Mouse (Mus musculus): ENCODE measurements around the gene Gpr19. TPM values are rescaled to one million over a fixed set of nuclear protein-coding genes. Genes with fewer than 3 reads are reported as not detected.

Gene Gpr19
- polyA plus RNA-seq (2016; fragmentation: Nextera tagmentation; extraction: Ambion mirVana) = 42.4 and 42.7 TPM in 2 replicates

DNA sequence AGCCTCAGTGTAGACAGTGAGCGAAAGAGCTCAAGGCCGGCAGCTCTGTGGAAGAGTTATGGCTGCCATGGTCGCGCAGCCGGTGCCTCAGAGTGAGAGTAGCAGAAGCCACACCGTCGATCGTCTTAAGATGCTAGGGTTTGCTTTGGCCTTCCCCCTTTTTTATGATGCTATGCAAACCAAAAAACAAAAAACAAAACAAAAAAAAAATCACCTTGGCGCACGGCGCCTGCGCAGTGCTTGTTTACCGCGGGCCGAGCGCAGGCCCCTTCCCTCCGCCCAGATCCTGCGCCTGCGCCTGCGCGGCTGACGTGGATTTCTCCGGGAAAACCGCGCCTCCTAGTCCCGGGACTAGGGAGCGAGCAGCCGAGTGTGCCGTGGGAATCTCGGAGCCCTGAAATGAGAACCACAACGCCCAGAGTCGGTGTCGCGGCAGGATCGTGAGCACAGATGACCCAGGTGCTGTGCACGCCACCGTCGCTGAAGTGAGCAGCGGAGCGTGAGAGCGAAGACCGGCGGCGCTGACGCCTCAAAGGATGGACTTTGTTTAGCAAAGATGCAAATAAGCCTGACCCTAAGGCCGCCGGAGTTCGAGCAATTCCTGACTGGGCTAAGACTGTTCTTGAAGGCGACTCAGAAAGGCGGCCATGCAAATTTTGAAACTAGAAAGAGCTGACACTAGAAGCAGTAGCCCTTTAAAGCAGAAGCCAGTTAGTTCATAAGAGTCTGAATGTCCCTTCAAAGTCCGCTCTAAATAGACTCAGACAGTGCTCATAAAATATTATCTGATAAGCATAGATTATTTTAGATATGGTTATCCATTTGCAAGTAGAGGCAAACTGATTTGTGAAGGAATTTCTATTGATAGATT, at the start of gene Gpr19:
Gpr19 (minus strand) TSS at position 484 of the 871 bp plus-strand sequence.
- H3K9ac ChIP-seq (replicated peaks) = peak within 1 kb of the TSS; percentile 78
- peak within 1 kb of the TSS; percentile 66 for H3K4me2 ChIP-seq (replicated peaks)
- no peaks in the 10 kb centered on the region for H3K36me3 ChIP-seq
- peaks cover 16% of the 10 kb centered on the region for H3K4me1 ChIP-seq
- peak; percentile 93 for ATAC-seq (ENCODE audit: low FRiP score, low read depth)
- no peaks in the 10 kb centered on the region for H3K27me3 ChIP-seq
- WGBS = under 1% methylated on average over 51 of the region's 51 CpGs
- no peaks in the 10 kb centered on the region for H3K9me3 ChIP-seq
- peak within 1 kb of the TSS; percentile 54 for H3K4me3 ChIP-seq
- peak within 1 kb of the TSS; percentile 99 for H3K27ac ChIP-seq (replicated peaks)

GRCm38 (mm10) chr6:134947311-134948087, 49.1 kb upstream of the Gpr19 start:
- Histone ChIP-seq H3K27me3 (no peaks in the 10 kb centered on the region), H3K4me2 (replicated peaks) (no peak overlapping the region), H3K9me3 (no peaks in the 10 kb centered on the region), H3K4me1 (no peaks in the 10 kb centered on the region), H3K27ac (replicated peaks) (no peak overlapping the region), H3K36me3 (peaks cover 28% of the 10 kb centered on the region), H3K4me3 (no peak overlapping the region), H3K9ac (replicated peaks) (no peak overlapping the region)
- 49% methylated on average over 13 of the region's 13 CpGs for WGBS
- ATAC-seq (ENCODE audit: low FRiP score, low read depth) = no peak

DNA sequence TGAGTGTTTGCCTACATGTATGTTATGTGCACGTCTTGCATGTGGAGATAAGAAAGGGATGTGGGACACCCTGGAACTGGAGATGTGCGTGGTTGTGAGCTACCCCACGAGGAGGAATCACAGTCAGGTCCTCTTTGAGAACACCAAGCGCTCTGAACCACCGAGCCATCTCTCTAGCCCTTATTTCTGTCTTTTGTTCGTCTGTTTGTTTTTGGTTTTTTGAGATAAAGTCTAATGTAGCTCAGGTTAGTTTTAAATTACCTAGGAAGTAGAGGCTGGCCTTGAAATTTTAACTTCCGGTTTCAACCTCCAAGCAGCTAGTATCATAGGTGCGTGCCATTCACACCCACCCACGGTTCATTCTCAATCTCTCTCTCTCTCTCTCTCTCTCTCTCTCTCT, 48.5 kb upstream of the Gpr19 start:
- no peak for ATAC-seq (ENCODE audit: low FRiP score, low read depth)
- peaks cover 34% of the 10 kb centered on the region for H3K36me3 ChIP-seq

GRCm38 (mm10) chr6:134946054-134946453, 47.7 kb upstream of the Gpr19 start:
- Histone ChIP-seq H3K36me3 (peaks cover 35% of the 10 kb centered on the region), H3K9me3 (no peaks in the 10 kb centered on the region)

More for the DNA sequence above, 48.5 kb upstream of the Gpr19 start:
- Histone ChIP-seq H3K4me1 (no peaks in the 10 kb centered on the region), H3K9me3 (no peaks in the 10 kb centered on the region), H3K9ac (replicated peaks) (no peak overlapping the region), H3K4me2 (replicated peaks) (no peak overlapping the region), H3K4me3 (no peak overlapping the region), H3K27ac (replicated peaks) (no peak overlapping the region), H3K27me3 (no peaks in the 10 kb centered on the region)
- 91% methylated on average over 9 of the region's 9 CpGs for WGBS

GRCm38 (mm10) chr6:134943759-134944407, 45.5 kb upstream of the Gpr19 start:
- Histone ChIP-seq H3K9me3 (no peaks in the 10 kb centered on the region), H3K4me2 (replicated peaks) (no peak overlapping the region), H3K9ac (replicated peaks) (no peak overlapping the region), H3K27ac (replicated peaks) (no peak overlapping the region), H3K36me3 (peaks cover 30% of the 10 kb centered on the region), H3K4me1 (no peaks in the 10 kb centered on the region), H3K27me3 (no peaks in the 10 kb centered on the region), H3K4me3 (no peak overlapping the region)
- ATAC-seq (ENCODE audit: low FRiP score, low read depth) = no peak
- 91% methylated on average over 13 of the region's 13 CpGs for WGBS

More at GRCm38 (mm10) chr6:134946054-134946453, 47.7 kb upstream of the Gpr19 start:
- ATAC-seq (ENCODE audit: low FRiP score, low read depth) = no peak
- Histone ChIP-seq H3K4me3 (no peak overlapping the region), H3K9ac (replicated peaks) (no peak overlapping the region), H3K4me1 (no peaks in the 10 kb centered on the region), H3K4me2 (replicated peaks) (no peak overlapping the region), H3K27me3 (no peaks in the 10 kb centered on the region), H3K27ac (replicated peaks) (no peak overlapping the region)
- 76% methylated on average over 6 of the region's 6 CpGs for WGBS

DNA sequence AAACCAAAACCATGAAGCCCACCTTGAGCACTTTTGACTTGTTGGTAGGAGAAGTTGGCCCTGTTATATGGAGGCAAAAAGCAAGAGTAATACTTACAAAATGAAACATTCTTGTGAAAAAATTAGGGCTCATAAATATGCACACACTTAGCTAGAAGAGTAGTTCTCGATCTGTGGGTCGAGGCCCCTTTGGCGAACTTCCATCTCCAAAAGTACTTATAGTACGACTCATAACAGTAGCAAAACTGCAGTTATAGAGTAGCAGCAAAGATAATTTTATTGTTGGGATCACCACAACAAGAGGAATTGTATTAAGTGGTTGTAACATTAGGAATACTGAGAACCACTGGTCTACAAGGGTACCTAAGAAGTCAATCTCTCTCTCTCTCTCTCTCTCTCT, 41.4 kb upstream of the Gpr19 start:
- Histone ChIP-seq H3K4me3 (no peak overlapping the region), H3K27ac (replicated peaks) (no peak overlapping the region), H3K27me3 (no peaks in the 10 kb centered on the region), H3K9me3 (no peaks in the 10 kb centered on the region), H3K4me2 (replicated peaks) (no peak overlapping the region), H3K36me3 (peaks cover 30% of the 10 kb centered on the region), H3K9ac (replicated peaks) (no peak overlapping the region), H3K4me1 (no peaks in the 10 kb centered on the region)
- no peak for ATAC-seq (ENCODE audit: low FRiP score, low read depth)
- WGBS = 92% methylated on average over 4 of the region's 4 CpGs

GRCm38 (mm10) chr6:134934305-134934704, 35.9 kb upstream of the Gpr19 start:
- WGBS = 93% methylated on average over 5 of the region's 5 CpGs

GRCm38 (mm10) chr6:134933207-134933558, 34.8 kb upstream of the Gpr19 start:
- no peak for ATAC-seq (ENCODE audit: low FRiP score, low read depth)
- no peak overlapping the region for H3K9ac ChIP-seq (replicated peaks)
- H3K4me2 ChIP-seq (replicated peaks) = no peak overlapping the region
- no peak overlapping the region for H3K27ac ChIP-seq (replicated peaks)
- H3K4me3 ChIP-seq = no peak overlapping the region
- WGBS = 90% methylated on average over 2 of the region's 2 CpGs
- H3K36me3 ChIP-seq = no peaks in the 10 kb centered on the region
- no peaks in the 10 kb centered on the region for H3K27me3 ChIP-seq
- H3K4me1 ChIP-seq = peaks cover 29% of the 10 kb centered on the region
- H3K9me3 ChIP-seq = no peaks in the 10 kb centered on the region

More at GRCm38 (mm10) chr6:134934305-134934704, 35.9 kb upstream of the Gpr19 start:
- H3K4me1 ChIP-seq = peaks cover 29% of the 10 kb centered on the region
- no peak for ATAC-seq (ENCODE audit: low FRiP score, low read depth)
- H3K36me3 ChIP-seq = no peaks in the 10 kb centered on the region
- H3K4me2 ChIP-seq (replicated peaks) = no peak overlapping the region
- H3K9ac ChIP-seq (replicated peaks) = no peak overlapping the region
- H3K27me3 ChIP-seq = no peaks in the 10 kb centered on the region
- H3K4me3 ChIP-seq = no peak overlapping the region
- no peaks in the 10 kb centered on the region for H3K9me3 ChIP-seq
- H3K27ac ChIP-seq (replicated peaks) = no peak overlapping the region

DNA sequence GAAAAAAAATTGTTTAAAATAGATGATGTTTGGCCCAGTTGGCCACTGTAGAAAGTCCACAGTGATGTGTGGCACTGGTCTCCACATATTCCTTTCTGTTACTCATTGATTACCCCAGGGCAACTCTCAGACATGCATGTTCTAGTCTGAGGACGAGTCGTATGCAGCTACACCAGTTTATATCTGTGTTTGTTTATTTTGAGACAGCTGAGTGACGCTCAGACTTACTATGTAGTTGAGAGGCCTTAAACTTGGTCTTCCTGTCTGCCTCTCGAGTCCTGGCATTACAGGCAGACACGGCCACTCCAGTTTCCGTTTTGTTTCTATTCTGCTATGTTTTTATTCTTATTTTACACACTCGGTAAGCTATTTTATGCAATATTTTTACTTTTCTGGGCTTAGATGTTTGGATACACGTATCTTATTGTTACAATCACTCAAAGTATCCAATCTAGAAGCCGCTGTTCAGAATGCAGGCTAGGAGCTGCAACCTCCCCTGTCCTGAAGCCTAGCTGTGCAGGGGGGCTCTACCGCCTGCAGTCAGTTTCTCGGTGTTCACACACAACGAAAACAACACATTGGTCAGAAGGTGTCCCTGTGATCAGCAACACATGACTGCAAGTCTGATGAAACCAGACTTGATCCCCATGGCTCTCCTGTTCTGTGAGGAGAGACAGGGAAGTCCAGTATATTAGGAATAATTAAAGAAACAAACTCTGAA, 34.3 kb upstream of the Gpr19 start:
- H3K4me1 ChIP-seq = peaks cover 29% of the 10 kb centered on the region
- no peaks in the 10 kb centered on the region for H3K36me3 ChIP-seq
- no peaks in the 10 kb centered on the region for H3K27me3 ChIP-seq
- 0 out of 2 replicates have a peak overlapping the region, but pooled peaks have one; percentile 13 for H3K4me2 ChIP-seq (replicated peaks)
- H3K4me3 ChIP-seq = no peak overlapping the region
- H3K9me3 ChIP-seq = no peaks in the 10 kb centered on the region
- H3K9ac ChIP-seq (replicated peaks) = no peak overlapping the region
- no peak for ATAC-seq (ENCODE audit: low FRiP score, low read depth)
- H3K27ac ChIP-seq (replicated peaks) = no peak overlapping the region
- 80% methylated on average over 12 of the region's 12 CpGs for WGBS

GRCm38 (mm10) chr6:134931146-134931545, 32.8 kb upstream of the Gpr19 start:
- 88% methylated on average over 3 of the region's 3 CpGs for WGBS
- H3K4me1 ChIP-seq = peaks cover 40% of the 10 kb centered on the region
- no peaks in the 10 kb centered on the region for H3K9me3 ChIP-seq
- no peak overlapping the region; the same call in 1 of the 2 replicates for H3K9ac ChIP-seq (replicated peaks)
- no peak overlapping the region for H3K27ac ChIP-seq (replicated peaks)
- H3K36me3 ChIP-seq = no peaks in the 10 kb centered on the region
- H3K4me2 ChIP-seq (replicated peaks) = peak overlapping the region; percentile 89
- no peak for ATAC-seq (ENCODE audit: low FRiP score, low read depth)
- no peaks in the 10 kb centered on the region for H3K27me3 ChIP-seq
- no peak overlapping the region; the same call in 1 of the 2 replicates for H3K4me3 ChIP-seq

- Histone ChIP-seq H3K27ac (replicated peaks) (no peak overlapping the region), H3K36me3 (no peaks in the 10 kb centered on the region), H3K4me2 (replicated peaks) (peak overlapping the region; percentile 89), H3K4me3 (peak overlapping the region; percentile 58), H3K9me3 (no peaks in the 10 kb centered on the region), H3K4me1 (peaks cover 44% of the 10 kb centered on the region), H3K27me3 (no peaks in the 10 kb centered on the region), H3K9ac (replicated peaks) (peak overlapping the region; percentile 64)
- ATAC-seq (ENCODE audit: low FRiP score, low read depth) = no peak
- WGBS = 85% methylated on average over 7 of the region's 7 CpGs
Measured at GRCm38 (mm10) chr6:134930383-134930782, 32.0 kb upstream of the Gpr19 start.
